Mouse (Mus musculus): ENCODE data around the gene Zfhx3. TPM values are rescaled to one million over a fixed set of nuclear protein-coding genes. Genes with fewer than 3 reads are reported as not detected.

Zfhx3 gene
- polyA plus RNA-seq, 2 experiments: 0.25 to 0.65 TPM

DNA sequence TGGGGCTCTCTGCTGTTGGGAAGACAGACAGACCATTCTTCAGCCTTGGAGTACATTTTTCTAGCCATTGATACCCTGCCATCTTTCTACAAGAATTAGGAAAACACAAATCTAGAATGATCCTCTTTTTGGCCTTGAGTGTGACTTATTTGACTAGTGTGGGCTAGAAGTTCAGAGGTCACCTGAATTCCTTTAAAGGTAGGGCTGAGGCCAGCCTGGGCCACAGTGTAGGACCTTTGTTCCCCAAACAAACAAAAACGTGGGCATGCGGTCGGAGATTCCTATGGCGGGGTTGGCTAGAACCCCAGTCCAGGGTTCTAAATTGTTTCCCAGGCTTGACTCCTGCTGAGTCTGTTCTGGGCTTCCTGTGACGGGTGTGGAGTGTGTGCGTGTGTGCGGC is 970.6 kb downstream of the Zfhx3 start:
- no peaks in the 10 kb centered on the region for H3K9me3 ChIP-seq (ENCODE audit: control insufficient read depth, low read length)
- H3K4me1 ChIP-seq (replicated peaks; ENCODE audit: control insufficient read depth in 2 of 2, insufficient read depth in 2 of 2, low read length in 1 of 2): peaks cover 0 to 16% of the 10 kb centered on the region in 2 experiments; a peak in 2 of 4 replicates
- 0 out of 2 replicates have a peak, but pooled peaks have one; percentile 25 for ATAC-seq (ENCODE audit: insufficient read depth)
- H3K9ac ChIP-seq (replicated peaks): no peak overlapping the region
- peaks cover 2% of the 10 kb centered on the region; the same call in 1 of the 2 replicates for H3K36me3 ChIP-seq (replicated peaks; ENCODE audit: control insufficient read depth, insufficient read depth, low read depth)
- no peak overlapping the region for H3K27ac ChIP-seq
- no peak for DNase-seq (ENCODE audit: low read depth in 3 of 3, low spot score in 3 of 3)
- no peak for TF ChIP-seq EP300 (IDR thresholded peaks at IDR 0.05; ENCODE audit: low read depth)
- no peak for TF ChIP-seq CTCF (IDR thresholded peaks at IDR 0.05; ENCODE audit: low read depth)
- H3K27me3 ChIP-seq (ENCODE audit: control insufficient read depth, insufficient read depth, low read length): no peaks in the 10 kb centered on the region
- H3K4me2 ChIP-seq (ENCODE audit: low read depth): no peak overlapping the region
- 69% methylated on average over 7 of the region's 7 CpGs for WGBS (ENCODE audit: insufficient replicate concordance)
- H3K4me3 ChIP-seq (ENCODE audit: insufficient read depth in 1 of 2, low read depth in 2 of 2, low read length in 2 of 2): no peak overlapping the region

GRCm38 (mm10) chr8:108915425-108915824 is 973.0 kb downstream of the Zfhx3 start:
- Histone ChIP-seq H3K4me2 (ENCODE audit: low read depth) (no peak overlapping the region), H3K27me3 (ENCODE audit: control insufficient read depth, insufficient read depth, low read length) (no peaks in the 10 kb centered on the region), H3K9me3 (ENCODE audit: control insufficient read depth, low read length) (no peaks in the 10 kb centered on the region), H3K27ac (no peak overlapping the region), H3K4me1 (replicated peaks; ENCODE audit: control insufficient read depth in 2 of 2, insufficient read depth in 2 of 2, low read length in 1 of 2) (peaks cover 0 to 16% of the 10 kb centered on the region in 2 experiments; a peak in 2 of 4 replicates), H3K4me3 (ENCODE audit: insufficient read depth in 1 of 2, low read depth in 2 of 2, low read length in 2 of 2) (no peak overlapping the region), H3K36me3 (replicated peaks; ENCODE audit: control insufficient read depth, insufficient read depth, low read depth) (peaks cover 2% of the 10 kb centered on the region; the same call in 1 of the 2 replicates), H3K9ac (replicated peaks) (no peak overlapping the region)
- 9% methylated on average over 6 of the region's 6 CpGs for WGBS (ENCODE audit: insufficient replicate concordance)
- TF ChIP-seq EP300 (IDR thresholded peaks at IDR 0.05; ENCODE audit: low read depth) (no peak), CTCF (IDR thresholded peaks at IDR 0.05; ENCODE audit: low read depth) (no peak)
- DNase-seq (ENCODE audit: low read depth in 3 of 3, low spot score in 3 of 3) (peak in 1 of 3 experiments; percentile 17), ATAC-seq (ENCODE audit: insufficient read depth) (no peak)

DNA sequence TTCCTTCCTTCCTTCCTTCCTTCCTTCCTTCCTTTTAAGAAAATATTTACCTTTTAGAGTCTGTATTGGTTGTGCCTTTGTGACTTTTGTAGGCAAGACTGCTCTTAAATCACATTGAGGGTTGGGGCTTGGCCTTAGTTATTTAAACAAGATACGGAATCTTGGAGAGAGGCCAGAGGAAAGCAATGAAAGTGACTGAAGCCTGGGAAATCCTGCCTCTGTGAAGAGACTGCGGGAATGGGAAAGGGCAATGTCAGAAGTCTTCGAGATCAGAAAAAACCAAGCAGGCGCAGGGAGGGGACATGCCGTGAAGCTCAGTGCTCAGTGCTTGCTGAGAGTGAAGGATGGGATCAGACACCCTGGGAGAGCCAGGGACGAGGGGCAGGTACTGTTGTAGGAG is 973.4 kb downstream of the Zfhx3 start:
- 61% methylated on average over 6 of the region's 6 CpGs for WGBS (ENCODE audit: insufficient replicate concordance)

GRCm38 (mm10) chr8:108920151-108920550 is 977.7 kb downstream of the Zfhx3 start:
- 69% methylated on average over 7 of the region's 7 CpGs for WGBS (ENCODE audit: insufficient replicate concordance)
- ATAC-seq (ENCODE audit: insufficient read depth) (no peak), DNase-seq (ENCODE audit: low read depth in 3 of 3, low spot score in 3 of 3) (no peak)
- Histone ChIP-seq H3K4me2 (ENCODE audit: low read depth) (no peak overlapping the region), H3K27ac (no peak overlapping the region), H3K9ac (replicated peaks) (no peak overlapping the region), H3K4me1 (replicated peaks; ENCODE audit: control insufficient read depth in 2 of 2, insufficient read depth in 2 of 2, low read length in 1 of 2) (peaks cover 0 to 8% of the 10 kb centered on the region in 2 experiments; a peak in 2 of 4 replicates), H3K27me3 (ENCODE audit: control insufficient read depth, insufficient read depth, low read length) (no peaks in the 10 kb centered on the region), H3K4me3 (ENCODE audit: insufficient read depth in 1 of 2, low read depth in 2 of 2, low read length in 2 of 2) (no peak overlapping the region), H3K36me3 (replicated peaks; ENCODE audit: control insufficient read depth, insufficient read depth, low read depth) (peaks cover 2% of the 10 kb centered on the region; the same call in 1 of the 2 replicates), H3K9me3 (ENCODE audit: control insufficient read depth, low read length) (no peaks in the 10 kb centered on the region)
- TF ChIP-seq CTCF (IDR thresholded peaks at IDR 0.05; ENCODE audit: low read depth) (no peak), EP300 (IDR thresholded peaks at IDR 0.05; ENCODE audit: low read depth) (no peak)

More for the DNA sequence above, 973.4 kb downstream of the Zfhx3 start:
- TF ChIP-seq EP300 (IDR thresholded peaks at IDR 0.05; ENCODE audit: low read depth) (no peak), CTCF (IDR thresholded peaks at IDR 0.05; ENCODE audit: low read depth) (no peak)
- no peak overlapping the region for H3K4me2 ChIP-seq (ENCODE audit: low read depth)
- H3K4me3 ChIP-seq (ENCODE audit: insufficient read depth in 1 of 2, low read depth in 2 of 2, low read length in 2 of 2): no peak overlapping the region
- DNase-seq (ENCODE audit: low read depth in 3 of 3, low spot score in 3 of 3) (no peak), ATAC-seq (ENCODE audit: insufficient read depth) (no peak)
- no peaks in the 10 kb centered on the region for H3K9me3 ChIP-seq (ENCODE audit: control insufficient read depth, low read length)
- H3K27ac ChIP-seq: no peak overlapping the region
- no peak overlapping the region for H3K9ac ChIP-seq (replicated peaks)
- no peaks in the 10 kb centered on the region for H3K27me3 ChIP-seq (ENCODE audit: control insufficient read depth, insufficient read depth, low read length)
- H3K4me1 ChIP-seq (replicated peaks; ENCODE audit: control insufficient read depth in 2 of 2, insufficient read depth in 2 of 2, low read length in 1 of 2): peaks cover 0 to 16% of the 10 kb centered on the region in 2 experiments; a peak in 2 of 4 replicates
- peaks cover 2% of the 10 kb centered on the region; the same call in 1 of the 2 replicates for H3K36me3 ChIP-seq (replicated peaks; ENCODE audit: control insufficient read depth, insufficient read depth, low read depth)

- no peak overlapping the region for H3K27ac ChIP-seq
- no peak for ATAC-seq (ENCODE audit: insufficient read depth)
These were observed 980.7 kb downstream of the Zfhx3 start for GRCm38 (mm10) chr8:108923161-108923560.

More at GRCm38 (mm10) chr8:108923161-108923560, 980.7 kb downstream of the Zfhx3 start:
- TF ChIP-seq EP300 (IDR thresholded peaks at IDR 0.05; ENCODE audit: low read depth): no peak
- 67% methylated on average over 6 of the region's 6 CpGs for WGBS (ENCODE audit: insufficient replicate concordance)
- Histone ChIP-seq H3K9ac (replicated peaks) (no peak overlapping the region), H3K27me3 (ENCODE audit: control insufficient read depth, insufficient read depth, low read length) (no peaks in the 10 kb centered on the region), H3K4me1 (replicated peaks; ENCODE audit: control insufficient read depth in 2 of 2, insufficient read depth in 2 of 2, low read length in 1 of 2) (no peaks in the 10 kb centered on the region), H3K4me2 (ENCODE audit: low read depth) (no peak overlapping the region), H3K4me3 (ENCODE audit: insufficient read depth in 1 of 2, low read depth in 2 of 2, low read length in 2 of 2) (no peak overlapping the region), H3K9me3 (ENCODE audit: control insufficient read depth, low read length) (no peaks in the 10 kb centered on the region), H3K36me3 (replicated peaks; ENCODE audit: control insufficient read depth, insufficient read depth, low read depth) (no peaks in the 10 kb centered on the region)
- DNase-seq (ENCODE audit: low read depth in 3 of 3, low spot score in 3 of 3): no peak

Measured in liver, embryonic 14.5 days (tissue).